In the genomic region with DNA sequence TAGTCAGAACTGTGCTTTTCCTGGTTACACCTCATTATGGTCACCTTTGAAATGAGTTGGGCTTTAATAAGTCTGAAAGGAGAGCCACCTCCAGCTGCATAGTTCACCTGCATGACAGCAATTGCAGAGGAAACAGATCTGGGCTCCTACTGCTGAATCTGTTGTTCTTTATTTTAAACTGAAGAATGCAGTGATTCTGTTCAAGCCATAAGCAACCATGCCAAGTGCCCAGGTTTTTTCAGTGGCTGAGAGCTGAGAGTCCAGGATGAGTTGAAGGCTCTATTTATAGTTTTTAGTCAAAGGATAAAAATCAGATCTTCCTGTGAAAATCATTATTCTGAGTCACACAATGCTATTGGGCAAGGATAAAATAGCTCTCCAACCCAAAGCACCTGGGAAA, we compare ENCODE assay signal across 20 mouse cellular contexts.
DNase-seq lines count a peak whose midpoint lies in the region; ATAC-seq and TF ChIP-seq lines count a peak whose summit lies in the region.
"Had no signal": no experiment of that assay in that cellular context is flagged by ENCODE, and none has a peak within 500 bp of the region (broad histone marks: within the 10 kb centered on the region; RNA-seq: fewer than 3 reads in every experiment).

No protein-coding gene starts in this region.

- no peak overlapping the region for H3K27ac ChIP-seq in forebrain, embryonic 12.5 days
- no peak overlapping the region for H3K27ac ChIP-seq in forebrain, postnatal 0 days (ENCODE audit: low read depth, low read length)
- H3K27ac ChIP-seq: embryonic facial prominence, embryonic 12.5 days; heart, embryonic 10.5 days; hindbrain, embryonic 13.5 days; hindbrain, postnatal 0 days had no signal

- no peak overlapping the region for H3K4me2 ChIP-seq in forebrain, embryonic 12.5 days
- no peak overlapping the region for H3K4me2 ChIP-seq in forebrain, postnatal 0 days (ENCODE audit: low read depth)
- H3K4me2 ChIP-seq: embryonic facial prominence, embryonic 12.5 days; hindbrain, embryonic 13.5 days had no signal

- no peaks in the 10 kb centered on the region for H3K4me1 ChIP-seq in forebrain, embryonic 12.5 days
- H3K4me1 ChIP-seq in forebrain, postnatal 0 days (ENCODE audit: insufficient read depth) = no peaks in the 10 kb centered on the region
- H3K4me1 ChIP-seq: embryonic facial prominence, embryonic 12.5 days; heart, embryonic 10.5 days; hindbrain, embryonic 13.5 days had no signal

- no peak overlapping the region for H3K4me3 ChIP-seq in forebrain, embryonic 12.5 days (replicated peaks)
- no peak overlapping the region for H3K4me3 ChIP-seq in forebrain, postnatal 0 days (ENCODE audit: low read depth, low read length)
- H3K4me3 ChIP-seq: embryonic facial prominence, embryonic 12.5 days; heart, embryonic 10.5 days; hindbrain, embryonic 13.5 days had no signal

- no peaks in the 10 kb centered on the region for H3K36me3 ChIP-seq in forebrain, embryonic 12.5 days (replicated peaks)
- no peaks in the 10 kb centered on the region for H3K36me3 ChIP-seq in forebrain, postnatal 0 days (ENCODE audit: insufficient read depth)
- H3K36me3 ChIP-seq: embryonic facial prominence, embryonic 12.5 days; heart, embryonic 10.5 days; hindbrain, embryonic 13.5 days had no signal

- ATAC-seq in frontal cortex, adult (ENCODE audit: low TSS enrichment) = peak; percentile 57; the same call in 1 of the 2 replicates
- ATAC-seq in forebrain, embryonic 12.5 days (ENCODE audit: low FRiP score) = no peak
- no peak for ATAC-seq in forebrain, postnatal 0 days
- ATAC-seq: activated CD4-positive, CD25-positive, alpha-beta regulatory T cell, adult 4 months; forebrain, embryonic 16.5 days; hindbrain, postnatal 0 days; Patski had no signal

- no peak overlapping the region for H3K9ac ChIP-seq in forebrain, embryonic 12.5 days
- no peak overlapping the region for H3K9ac ChIP-seq in forebrain, postnatal 0 days
- H3K9ac ChIP-seq: embryonic facial prominence, embryonic 12.5 days; hindbrain, embryonic 13.5 days had no signal

- no peaks in the 10 kb centered on the region for H3K27me3 ChIP-seq in forebrain, embryonic 12.5 days
- no peaks in the 10 kb centered on the region for H3K27me3 ChIP-seq in forebrain, postnatal 0 days (ENCODE audit: insufficient read depth, low read length)
- H3K27me3 ChIP-seq: embryonic facial prominence, embryonic 12.5 days; hindbrain, embryonic 13.5 days; Patski had no signal

- H3K9me3 ChIP-seq in forebrain, embryonic 12.5 days = no peaks in the 10 kb centered on the region
- H3K9me3 ChIP-seq in forebrain, postnatal 0 days (ENCODE audit: low read length) = no peaks in the 10 kb centered on the region
- H3K9me3 ChIP-seq: embryonic facial prominence, embryonic 12.5 days; heart, embryonic 10.5 days; hindbrain, embryonic 13.5 days had no signal

- no peak for DNase-seq in frontal cortex, postnatal 10 days (ENCODE audit: low spot score in 2 of 2)
- DNase-seq in cerebellum, adult 18-20 months = peak; percentile 44 to 63
- peak; percentile 51 for DNase-seq in cerebellum, adult 9-11 months
- DNase-seq in telencephalon, adult 2 months (ENCODE audit: low read depth, low spot score) = peak; percentile 39
- DNase-seq in kidney, adult 8-10 months = no peak
- DNase-seq in forebrain, postnatal 0 days = no peak
- DNase-seq: adrenal gland, postnatal 14 days; gastrocnemius, postnatal 36 days; heart, adult 11 months; heart, postnatal 10 days; kidney, adult 18-20 months had no signal

- no peak for TF ChIP-seq CTCF in forebrain, postnatal 0 days (IDR thresholded peaks at IDR 0.05; ENCODE audit: low read depth)

Comparison
In these comparisons a context has a peak if more than half of its experiments do, and no peak if none do; other contexts are left out.
1. DNase-seq: peak in cerebellum, adult 18-20 months (2 of 2), cerebellum, adult 9-11 months (single experiment) and telencephalon, adult 2 months (single experiment); none in frontal cortex, postnatal 10 days (0 of 2), kidney, adult 8-10 months (0 of 2) and forebrain, postnatal 0 days (single experiment).